Mouse (Mus musculus) ovary, postnatal 36 days (tissue): ENCODE measurements around the gene Pcp4l1.
"Not testable (repeated sequence)": the region's sequence is repeated elsewhere in the genome, so short reads cannot be mapped to it uniquely, and the experiment has no call there.

Source experiments
- DNase-seq: peaks from one replicate; pipeline ENCODE4 v3.0.0; 2022; ENCODE audit warnings: low spot score, mixed read lengths

The Pcp4l1 gene

DNA sequence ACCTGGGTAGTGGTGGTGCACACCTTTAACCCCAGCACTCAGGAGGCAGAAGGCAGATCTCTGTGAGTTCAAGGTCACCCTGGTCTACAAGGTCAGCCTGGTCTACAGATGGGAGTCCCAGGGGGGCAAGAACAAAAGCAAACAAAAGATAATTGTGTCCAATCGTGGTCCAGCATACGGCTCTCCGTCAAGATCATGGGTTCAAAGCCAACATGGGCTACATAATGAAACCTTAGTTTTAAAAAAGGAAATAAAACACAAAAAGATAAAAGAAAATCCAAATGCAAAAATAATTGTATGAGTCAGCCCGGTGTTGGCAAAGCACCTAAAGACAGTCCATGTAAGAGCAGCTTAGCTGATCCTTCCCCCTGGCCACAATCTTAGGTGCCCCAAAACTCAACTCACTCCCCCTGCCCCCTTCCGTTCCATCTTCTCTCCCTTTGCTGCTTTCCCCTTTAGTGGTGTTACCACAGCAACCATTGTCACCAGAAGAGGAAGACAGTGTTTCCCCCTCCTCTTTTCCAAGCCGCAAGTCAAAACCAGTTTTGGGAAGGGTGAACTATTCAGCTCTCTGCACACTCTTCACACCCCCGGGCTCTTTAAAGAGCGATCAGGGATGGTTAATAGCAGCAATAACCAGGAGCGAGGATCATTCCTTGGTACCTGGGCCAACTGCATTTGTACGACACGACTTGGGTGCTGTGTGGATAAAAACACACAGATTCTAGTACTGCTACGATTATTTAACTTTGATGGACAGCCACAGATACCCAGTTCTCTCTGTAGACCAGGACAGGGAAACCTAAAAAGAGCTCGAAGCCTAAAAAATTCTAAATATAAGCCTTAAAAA is 8.0 kb downstream of the Pcp4l1 start:
- DNase-seq = no peak

DNA sequence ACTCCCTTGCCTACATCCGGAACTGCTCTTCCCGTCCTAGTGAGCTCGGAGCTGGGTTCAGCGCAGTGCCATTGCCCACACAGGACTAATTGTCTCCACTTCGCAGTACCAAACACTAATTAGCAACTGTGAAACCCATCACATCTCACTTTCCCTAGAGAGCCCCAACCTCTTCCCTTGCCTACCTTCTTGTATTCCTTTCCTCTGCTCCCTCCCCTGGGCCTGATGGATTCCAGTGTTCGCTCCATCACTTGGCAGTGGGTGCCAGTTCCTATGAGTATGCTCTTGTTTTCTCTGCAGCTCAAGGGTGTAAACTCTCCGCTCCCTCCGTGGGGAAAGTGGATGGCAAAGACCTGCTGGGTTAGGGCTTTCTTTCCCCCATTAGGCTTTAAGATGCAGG is 10.4 kb downstream of the Pcp4l1 start:
- no peak for DNase-seq

DNA sequence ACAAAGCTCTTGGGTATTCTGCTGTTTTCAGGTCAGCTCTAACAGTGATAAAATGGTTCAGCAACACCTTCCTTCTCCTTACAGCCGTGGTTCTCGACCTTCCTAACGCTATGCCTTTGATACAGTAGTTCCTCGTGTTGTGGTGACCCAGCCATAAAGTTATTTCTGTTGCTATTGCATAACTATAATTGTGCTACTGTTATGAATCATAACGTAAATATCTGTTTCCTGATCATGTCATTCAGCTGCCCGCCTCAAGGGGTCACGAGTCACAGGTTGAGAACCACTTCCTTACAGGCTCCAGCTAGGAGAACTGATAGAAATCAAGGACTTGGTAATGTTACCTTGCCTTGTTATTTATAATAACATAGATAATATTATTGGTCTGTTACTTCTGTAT is 11.8 kb downstream of the Pcp4l1 start:
- no peak for DNase-seq

DNA sequence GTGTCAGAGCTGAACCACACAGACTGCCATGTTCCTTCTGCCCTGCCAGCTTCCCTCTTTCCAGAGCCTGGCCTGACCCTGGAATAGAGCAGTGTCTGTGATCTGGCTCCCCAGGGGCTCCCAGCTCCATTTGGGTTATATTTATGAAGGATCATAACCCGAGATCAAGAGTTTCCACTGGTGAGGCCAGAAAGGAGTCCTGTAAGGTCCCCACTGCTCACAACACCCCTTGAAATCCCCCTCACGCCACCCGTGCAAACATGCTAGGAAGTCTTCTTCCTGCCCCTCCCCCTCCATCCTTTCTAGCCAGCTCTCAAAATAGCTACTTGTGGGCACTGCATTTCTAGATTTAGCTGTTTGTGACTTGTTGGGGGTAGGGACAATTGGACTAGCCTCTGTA is 12.4 kb downstream of the Pcp4l1 start:
- no peak for DNase-seq

DNA sequence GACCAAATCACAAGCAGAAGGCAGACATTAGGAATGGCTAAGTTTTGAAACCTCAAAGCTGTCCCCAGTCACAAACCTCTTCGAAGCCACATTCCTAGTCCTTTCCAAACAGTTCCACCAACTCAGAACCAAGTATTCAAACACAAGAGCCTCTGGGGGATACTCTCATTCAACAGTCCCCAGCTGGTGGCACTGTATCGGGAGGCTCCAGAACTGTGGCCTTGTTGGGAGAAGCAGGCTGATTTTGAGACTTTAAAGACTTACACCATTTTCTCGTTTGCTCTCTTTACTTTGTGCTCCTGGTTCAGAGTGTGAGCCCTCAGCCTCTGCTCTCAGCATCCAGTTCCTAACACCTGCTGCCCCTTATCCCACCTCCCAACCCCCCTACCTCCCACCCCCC is 13.0 kb downstream of the Pcp4l1 start:
- no peak for DNase-seq

DNA sequence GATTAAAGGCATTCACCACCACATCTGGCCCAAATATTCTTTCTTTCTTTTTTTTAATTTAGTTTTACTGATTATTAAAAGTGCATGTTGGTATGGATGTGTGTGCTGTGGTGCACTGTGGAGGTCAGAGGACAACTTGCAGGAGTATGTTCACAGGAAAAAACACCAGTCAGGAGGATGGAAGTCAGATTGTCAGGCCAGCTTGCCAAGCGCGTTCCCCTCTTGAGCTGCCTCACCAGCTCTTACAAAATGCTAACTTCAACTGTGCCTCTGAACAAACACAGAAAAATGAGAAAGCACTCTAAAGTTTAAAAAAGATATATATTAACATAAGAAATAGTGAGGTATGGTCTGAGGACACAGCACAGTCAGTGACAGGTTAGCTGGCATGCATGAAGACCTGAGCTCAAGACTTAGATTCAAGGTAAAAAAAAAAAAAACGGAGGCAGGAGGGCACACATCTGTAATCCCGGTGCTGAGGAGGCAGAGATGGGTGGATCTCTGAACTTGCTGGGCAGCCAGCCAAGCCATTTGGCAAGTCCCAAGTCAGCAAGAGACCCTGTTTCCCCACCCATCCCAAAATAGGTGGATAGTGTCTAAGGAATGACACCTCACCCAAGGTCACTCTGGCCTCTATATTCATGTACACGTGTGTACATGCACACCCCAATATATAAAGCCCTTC is 16.4 kb downstream of the Pcp4l1 start:
- DNase-seq = no peak

DNA sequence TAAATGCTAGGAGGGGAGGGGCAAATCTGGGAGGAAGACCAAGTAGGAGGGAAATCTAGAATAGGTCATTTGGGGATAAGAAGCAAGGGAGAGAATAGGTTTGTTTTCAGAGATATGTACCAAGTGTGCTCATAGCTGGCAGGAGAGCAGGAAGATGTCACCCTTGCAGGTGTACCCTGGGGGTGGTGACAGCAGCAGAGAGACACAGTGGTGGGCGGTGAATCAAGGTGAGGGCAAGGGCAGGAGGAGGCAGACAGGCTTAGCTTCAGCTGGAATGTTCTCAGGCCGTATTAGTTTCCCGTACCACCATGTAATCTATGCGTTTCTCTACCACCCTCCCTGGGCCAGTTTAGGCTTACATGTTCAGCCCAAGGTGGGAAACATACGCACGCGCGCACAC is 23.3 kb downstream of the Pcp4l1 start:
- no peak for DNase-seq

DNA sequence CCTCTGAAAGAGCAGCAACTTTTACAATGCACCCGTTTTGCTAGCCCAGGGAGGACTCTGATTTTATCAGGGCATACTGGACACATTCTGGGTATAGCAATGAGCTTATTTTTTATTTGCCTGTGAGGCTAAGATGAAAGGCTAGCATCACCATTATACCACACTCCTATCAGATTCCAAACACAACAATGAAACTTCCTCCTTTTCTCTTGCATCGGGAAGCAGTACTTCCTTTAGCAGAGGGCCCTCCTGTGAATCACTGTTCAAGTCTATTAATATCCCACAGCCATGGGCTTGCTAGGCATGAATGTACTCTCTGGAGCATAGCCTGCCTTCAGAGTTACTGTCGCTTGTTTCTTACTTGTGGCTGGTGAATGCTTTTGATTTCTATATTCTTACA is 24.9 kb downstream of the Pcp4l1 start:
- no peak for DNase-seq

DNA sequence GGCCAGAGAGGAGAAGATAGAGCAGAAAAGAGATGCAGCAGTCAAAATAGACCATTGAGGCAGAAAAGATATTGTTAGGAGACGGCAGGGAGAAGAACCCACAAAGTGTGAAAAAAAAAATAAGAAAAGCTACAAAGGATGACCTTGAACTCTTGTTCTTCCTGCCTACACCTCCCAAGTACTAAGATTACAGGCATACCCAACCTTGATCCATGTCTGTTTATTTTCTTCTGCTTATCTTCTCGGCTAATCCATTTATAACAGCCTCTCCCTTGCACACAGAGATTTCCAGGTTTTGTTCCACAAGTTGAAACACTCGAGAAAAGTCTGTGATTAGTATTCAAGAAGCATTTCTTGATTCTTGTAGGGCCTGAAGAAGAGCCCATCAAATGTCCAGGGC is 26.2 kb downstream of the Pcp4l1 start:
- no peak for DNase-seq

DNA sequence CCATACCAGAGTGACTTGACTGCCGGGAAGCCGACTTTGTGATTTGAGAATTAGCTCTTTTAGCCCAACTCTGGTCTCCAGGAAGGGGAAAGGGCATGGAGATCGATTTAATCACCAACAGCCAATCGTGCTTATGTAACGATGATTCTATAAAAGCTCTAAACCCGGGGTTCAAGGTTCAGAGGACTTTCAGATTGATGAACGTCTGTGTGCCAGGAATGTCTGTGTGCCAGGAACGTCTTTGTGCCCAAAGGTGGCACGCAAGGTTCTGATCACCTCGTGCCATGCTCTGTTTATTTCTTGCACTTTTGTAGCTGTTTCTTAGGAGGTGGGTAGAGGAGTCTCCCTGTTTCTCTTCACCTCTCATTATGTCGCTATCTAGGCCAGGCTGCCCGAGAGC is 27.2 kb downstream of the Pcp4l1 start:
- no peak for DNase-seq

DNA sequence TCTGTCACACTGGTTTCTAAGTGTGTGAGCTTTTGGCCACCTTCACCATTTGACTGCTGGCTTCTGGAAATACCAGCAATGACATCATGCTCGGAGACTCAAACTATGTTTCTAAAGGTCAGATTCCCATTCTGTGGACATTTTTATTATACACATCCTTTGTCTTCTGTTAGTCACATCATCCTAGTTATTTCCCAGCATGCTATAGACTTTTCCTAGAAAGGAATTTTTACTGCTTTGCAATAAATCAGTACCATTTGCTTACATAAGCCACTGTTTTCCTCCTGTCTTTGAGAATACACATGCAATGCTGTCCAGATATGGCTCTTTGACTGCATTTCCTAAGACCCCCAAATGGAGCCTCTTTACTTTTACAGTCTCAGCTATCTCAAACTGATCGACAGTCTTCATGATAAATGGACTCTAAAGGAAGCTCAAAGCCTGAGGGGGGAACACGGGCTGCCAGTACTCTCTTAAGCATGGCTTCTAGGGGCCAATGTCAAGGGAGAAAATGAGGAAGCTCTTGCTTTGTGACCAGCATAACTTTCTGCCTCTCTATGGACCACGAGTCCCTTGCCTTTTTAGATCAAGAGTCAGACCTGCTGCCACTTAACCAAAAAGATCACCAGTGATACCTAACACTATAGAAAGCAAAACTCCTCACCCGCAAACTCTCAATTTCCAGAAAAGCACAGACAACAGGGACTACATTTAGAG is 30.3 kb downstream of the Pcp4l1 start:
- DNase-seq = no peak

DNA sequence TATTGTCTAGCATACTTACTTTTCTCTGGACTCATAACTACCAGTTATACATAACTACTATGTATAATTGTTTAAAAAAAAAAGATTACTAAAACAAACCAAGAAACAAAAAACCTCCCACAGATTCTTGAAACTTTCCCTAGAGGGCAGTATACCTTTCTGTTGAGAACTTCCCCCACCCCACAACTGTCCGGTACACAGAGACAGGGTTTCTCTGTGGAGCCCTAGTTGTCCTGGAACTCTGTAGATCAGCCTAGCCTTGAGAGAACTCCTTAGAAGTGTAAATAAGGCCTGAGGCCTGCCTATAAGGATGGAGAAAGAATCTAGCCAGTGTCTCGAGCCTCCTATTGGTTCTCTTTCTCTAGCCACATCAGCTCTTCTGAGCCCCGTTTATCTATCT is 31.8 kb downstream of the Pcp4l1 start:
- no peak for DNase-seq

DNA sequence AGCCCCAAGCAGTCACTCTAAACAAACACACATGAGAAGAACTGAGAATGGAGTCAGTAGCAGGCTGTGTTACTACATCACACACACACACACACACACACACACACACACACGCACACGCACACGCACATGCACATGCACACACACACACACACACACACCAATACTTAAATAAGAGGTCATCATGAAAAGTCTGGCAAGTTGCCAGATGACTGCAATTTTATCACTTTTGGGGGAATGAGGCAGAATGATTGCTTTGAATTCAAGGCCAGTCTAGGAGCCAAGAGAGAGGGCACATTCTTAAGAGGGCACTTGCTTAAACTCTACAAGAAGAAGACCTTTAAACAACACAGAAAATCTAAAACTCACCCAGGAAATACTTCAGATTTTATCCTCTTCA is 33.5 kb downstream of the Pcp4l1 start:
- no peak for DNase-seq

DNA sequence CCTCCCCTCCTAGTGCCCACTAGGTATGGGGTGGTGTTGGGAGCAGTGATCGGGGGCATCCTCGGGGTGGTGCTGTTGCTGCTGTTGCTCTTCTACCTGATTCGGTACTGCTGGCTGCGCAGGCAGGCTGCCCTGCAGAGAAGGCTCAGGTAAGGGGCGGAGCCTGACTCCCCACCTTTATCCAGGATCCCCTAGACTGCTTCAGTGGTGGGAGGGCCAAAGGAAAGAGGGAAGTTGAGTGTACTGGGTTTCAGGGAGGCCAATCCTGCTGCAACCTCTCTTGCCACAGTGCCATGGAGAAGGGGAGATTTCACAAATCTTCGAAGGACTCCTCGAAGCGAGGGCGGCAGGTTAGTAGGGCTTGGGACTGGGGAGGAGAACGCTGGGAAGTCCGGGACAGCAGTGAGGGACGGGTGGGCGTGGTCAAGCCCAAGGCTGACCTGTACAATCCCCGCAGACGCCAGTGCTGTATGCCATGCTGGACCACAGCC is 36.5 kb downstream of the Pcp4l1 start:
- peak; percentile 41 for DNase-seq

DNA sequence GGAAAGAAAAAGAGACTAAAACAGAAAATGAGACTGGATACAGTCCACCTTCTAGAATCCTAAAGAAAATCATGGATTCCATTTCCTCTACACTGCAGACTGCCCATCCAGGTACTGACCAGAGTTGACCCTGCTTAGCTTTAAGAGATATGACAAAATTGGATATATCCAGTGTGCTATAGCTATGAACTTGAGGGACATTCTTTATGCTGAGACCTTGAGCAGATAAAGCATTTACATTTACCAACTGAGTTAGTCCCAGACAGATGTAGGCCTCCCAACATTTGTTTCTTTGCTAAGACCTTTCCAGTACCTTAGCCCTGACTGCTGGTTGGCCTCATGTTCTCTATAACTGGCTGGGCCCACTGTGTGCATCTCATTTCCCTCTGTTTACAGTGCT is 38.1 kb downstream of the Pcp4l1 start:
- DNase-seq = no peak

DNA sequence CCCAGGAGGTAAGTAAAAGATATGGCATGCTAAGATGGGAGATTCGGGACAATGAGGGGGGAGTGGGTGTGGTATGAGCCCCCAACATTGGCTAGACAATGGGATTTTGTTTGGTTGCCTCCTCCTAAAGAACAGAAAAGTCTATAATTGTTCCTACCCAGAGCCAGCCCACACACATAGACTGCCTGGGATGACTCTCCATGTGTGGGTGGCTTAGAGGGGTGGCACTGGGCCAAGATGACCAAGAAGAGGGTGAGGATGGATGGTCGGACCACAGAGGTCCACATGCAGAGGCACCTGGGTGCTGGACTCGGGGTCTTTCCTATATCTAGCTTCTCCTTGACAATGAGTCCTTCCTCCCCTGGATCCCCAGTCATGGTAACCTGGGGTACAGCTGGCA is 39.4 kb downstream of the Pcp4l1 start:
- no peak for DNase-seq

DNA sequence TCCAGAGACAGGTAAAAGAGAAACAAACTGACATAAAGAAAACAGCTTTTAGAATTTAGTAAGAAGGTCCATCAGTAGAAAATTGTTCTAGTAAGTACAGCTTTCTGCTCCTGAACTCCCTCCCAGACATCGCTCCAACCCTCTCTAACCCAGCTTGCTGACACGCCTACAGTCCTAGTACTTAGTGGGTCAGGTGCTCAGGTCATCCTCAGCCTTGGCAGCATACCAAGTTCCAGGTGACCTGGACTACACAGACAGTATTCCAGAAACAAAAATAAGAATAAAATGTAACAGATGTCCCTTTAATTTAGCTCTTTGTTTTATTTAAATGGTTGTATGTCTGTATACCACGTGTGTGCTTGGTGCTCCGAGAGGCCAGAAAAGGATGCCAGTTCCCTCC is 44.1 kb downstream of the Pcp4l1 start:
- no peak for DNase-seq

DNA sequence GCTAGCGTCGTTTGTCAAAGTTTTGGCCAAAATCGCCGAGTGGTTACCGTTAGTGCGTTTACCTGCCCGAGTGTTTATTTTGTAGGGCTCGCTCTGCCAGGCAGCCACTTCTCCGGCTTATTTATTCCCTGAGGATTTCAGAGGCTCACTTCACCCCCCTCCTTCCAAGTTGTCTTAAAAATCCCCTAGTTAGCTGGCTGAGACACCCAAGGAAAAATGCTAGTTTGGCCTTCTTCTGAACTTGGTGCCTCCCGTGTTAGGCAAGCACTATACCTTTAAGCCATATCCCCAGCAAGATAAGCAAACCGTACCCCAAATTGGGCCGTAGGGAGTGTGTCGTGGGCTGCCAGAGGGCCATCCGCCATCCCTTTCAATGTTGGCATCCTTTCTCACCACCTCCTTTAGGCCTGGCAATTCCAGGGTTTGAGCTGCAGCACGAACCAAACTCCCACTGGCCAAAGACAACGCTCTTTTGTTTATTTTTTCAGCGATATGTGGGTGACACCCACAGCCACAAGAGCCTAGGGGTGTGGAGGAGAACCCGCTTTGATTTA is 45.2 kb downstream of the Pcp4l1 start:
- peak; percentile 22 for DNase-seq

DNA sequence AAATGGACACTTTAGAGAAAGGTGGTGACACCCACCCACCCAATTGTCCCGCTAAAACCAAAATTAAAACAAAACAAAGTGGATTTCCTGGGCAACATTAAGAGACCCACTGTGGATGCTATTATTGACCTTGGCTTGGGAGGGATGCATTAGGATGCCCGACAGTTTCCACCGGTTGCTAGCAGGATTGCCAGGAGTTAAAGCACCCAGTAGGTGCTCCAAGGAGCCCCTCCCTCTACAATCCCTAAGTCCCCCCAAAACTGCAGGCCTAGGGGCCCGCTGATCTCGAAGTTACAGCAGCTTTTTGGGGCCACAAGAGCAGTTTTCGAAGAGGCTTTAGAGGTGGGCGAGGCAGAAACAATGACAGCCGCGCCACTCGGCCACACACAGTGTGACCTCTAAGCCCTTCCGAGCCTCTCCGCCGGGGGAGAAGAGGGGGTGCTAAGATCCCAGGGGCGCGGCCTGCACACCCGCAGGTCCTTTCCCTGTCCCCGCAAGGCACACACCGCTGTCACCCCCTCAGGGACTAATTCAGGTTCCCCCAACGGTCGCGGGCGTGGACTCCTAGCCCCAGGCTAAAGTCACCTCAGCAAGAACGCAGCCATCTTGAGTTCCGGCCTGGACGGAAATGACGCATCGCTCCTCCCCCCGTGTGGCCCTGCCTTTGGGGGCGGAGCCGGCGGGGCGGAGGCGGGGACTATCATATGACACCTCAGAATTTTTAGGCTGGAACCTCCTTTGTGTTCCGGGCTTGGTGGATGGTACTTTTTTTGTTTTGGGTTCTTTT is 45.9 kb downstream of the Pcp4l1 start, which contains the start of the genes Sdhc and Mpz:
TSS of gene Sdhc (minus strand) at position 630 of the 787 bp plus-strand sequence.
TSS of gene Mpz (plus strand) at position 738 of the 787 bp plus-strand sequence.
- peak; percentile 95 for DNase-seq

DNA sequence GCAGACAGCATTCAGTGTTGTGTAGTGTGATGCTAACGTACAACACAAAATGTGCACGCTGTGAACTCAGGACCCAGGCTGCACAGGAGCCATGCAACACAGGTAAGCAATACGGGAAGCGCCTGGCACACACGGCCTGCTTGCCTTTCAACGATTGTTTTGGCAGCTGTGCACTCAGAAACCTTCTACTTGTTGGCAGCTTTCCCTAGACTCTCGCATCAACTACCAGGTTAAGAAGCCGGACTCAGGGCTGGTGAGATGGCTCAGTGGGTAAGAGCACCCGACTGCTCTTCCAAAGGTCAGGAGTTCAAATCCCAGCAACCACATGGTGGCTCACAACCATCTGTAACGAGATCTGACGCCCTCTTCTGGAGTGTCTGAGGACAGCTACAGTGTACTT is 53.1 kb downstream of the Pcp4l1 start:
- DNase-seq = not testable (repeated sequence)

DNA sequence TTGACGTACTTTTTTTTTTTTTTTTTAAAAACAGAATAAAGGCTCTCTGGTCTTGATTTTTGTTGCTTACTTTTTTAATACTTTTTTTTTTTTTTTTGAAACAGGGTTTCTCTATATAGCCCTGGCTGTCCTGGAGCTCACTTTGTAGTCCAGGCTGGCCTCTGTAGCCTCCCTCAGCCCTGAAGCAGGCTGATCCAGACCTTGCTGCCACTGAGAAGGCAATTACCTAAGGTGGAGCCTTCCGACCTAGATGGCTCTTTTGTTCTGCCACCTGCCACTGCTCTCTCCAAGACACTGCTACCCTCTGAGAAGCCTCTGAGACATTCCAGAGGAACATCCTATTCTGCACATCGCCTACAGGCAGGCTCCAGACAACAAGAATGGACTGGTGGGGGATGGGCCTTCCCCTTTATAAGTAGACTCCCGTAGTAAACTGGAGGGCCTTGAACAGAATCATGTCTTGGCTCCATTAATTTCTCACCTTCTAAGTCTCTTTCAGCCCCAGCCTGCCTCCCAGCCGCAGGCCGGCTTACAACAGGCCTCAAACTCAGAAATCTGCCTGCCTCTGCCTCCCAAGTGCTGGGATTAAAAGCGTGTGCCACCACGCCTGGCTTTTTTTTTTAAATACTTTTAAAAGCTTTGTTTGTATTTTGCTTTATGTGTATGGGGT is 58.4 kb downstream of the Pcp4l1 start:
- not testable (repeated sequence) for DNase-seq
